Mouse (Mus musculus) C2C12 (cell line): Measurements from ENCODE around the gene Fnip1.

Experiments
- CTCF ChIP-seq: IDR thresholded peaks from one replicate; pipeline ENCODE4 v1.5.1; 2011; ENCODE audit not compliant: control insufficient read depth, insufficient read depth, insufficient read length
- FOSL1 ChIP-seq: IDR thresholded peaks from one replicate; pipeline ENCODE4 v1.8.0; 2011; ENCODE audit warnings: mild to moderate bottlenecking, low read length; ENCODE audit not compliant: poor library complexity, insufficient read depth, severe bottlenecking
- USF1 ChIP-seq: IDR thresholded peaks from one replicate; pipeline ENCODE4 v1.6.1; 2011; ENCODE audit warnings: low read depth, mild to moderate bottlenecking, control low read depth, moderate library complexity

GRCm38 (mm10) chr11:54427695-54428352, 10.2 kb upstream of the Fnip1 start:
- TF ChIP-seq FOSL1, result no peak
- no peak for TF ChIP-seq CTCF
- TF ChIP-seq USF1, result no peak
